Mouse (Mus musculus) kidney, embryonic 16.5 days (tissue): ENCODE measurements around the gene Itgb1bp1. TPM values are rescaled to one million over a fixed set of nuclear protein-coding genes. Genes with fewer than 3 reads are reported as not detected.
A peak's percentile ranks its signal among the peaks of the same experiment; 100 is the strongest.

ENCODE experiments used
- ATAC-seq: fragments of 200-750 bp; cut with Nextera tagmentation; 2 replicates; pipeline ENCODE4 v1.8.0; 2017; ENCODE audit warnings: moderate TSS enrichment; ENCODE audit not compliant: low FRiP score, low TSS enrichment
- H3K27ac ChIP-seq: fragments of 300-500 bp; sonication (generic); 2 replicates; pipeline ENCODE4 v1.5.1; 2014; ENCODE audit warnings: low read length
- H3K27me3 ChIP-seq: fragments of 300-500 bp; sonication (generic); 2 replicates; pipeline ENCODE4 v1.6.1; 2014; ENCODE audit warnings: low read length, control low read depth, mixed read lengths; ENCODE audit not compliant: insufficient read depth
- H3K36me3 ChIP-seq: fragments of 300-500 bp; sonication (generic); 2 replicates; pipeline ENCODE4 v1.6.1; 2014; ENCODE audit warnings: low read length, control low read depth, mixed read lengths; ENCODE audit not compliant: insufficient read depth
- H3K4me1 ChIP-seq: fragments of 300-500 bp; sonication (generic); 2 replicates; pipeline ENCODE4 v1.6.1; 2014; ENCODE audit warnings: low read length, control low read depth, mixed read lengths; ENCODE audit not compliant: insufficient read depth
- H3K4me2 ChIP-seq: fragments of 300-500 bp; sonication (generic); replicated peaks from 2 replicates; pipeline ENCODE4 v1.6.1; 2014; ENCODE audit warnings: low read depth, low read length
- H3K4me3 ChIP-seq: fragments of 300-500 bp; sonication (generic); 2 replicates; pipeline ENCODE4 v1.5.1; 2014; ENCODE audit warnings: mild to moderate bottlenecking, low read length
- H3K9ac ChIP-seq: fragments of 300-500 bp; sonication (generic); replicated peaks from 2 replicates; pipeline ENCODE4 v1.6.1; 2014; ENCODE audit warnings: low read length
- H3K9me3 ChIP-seq: fragments of 300-500 bp; sonication (generic); 2 replicates; pipeline ENCODE4 v1.6.1; 2016; ENCODE audit warnings: low read length, control low read depth
- WGBS: fragments of 180-500 bp; shearing (Covaris S2); extraction: QIAGEN DNeasy Blood & Tissue Kit; methylation state at CpG from one replicate; pipeline ENCODE4 v1.1.7; 2014; 5-methylcytosine and 5-hydroxymethylcytosine counted together
- polyA plus RNA-seq: library from polyadenylated mRNA; unstranded; fragments of >200 nt; fragmentation: Nextera tagmentation; extraction: Ambion mirVana; gene quantifications from 2 replicates; pipeline ENCODE4 v1.2.1, GENCODE M21; 2015

Itgb1bp1 gene
- polyA plus RNA-seq, 1 experiment from 2014 or later = 46.9 TPM

DNA sequence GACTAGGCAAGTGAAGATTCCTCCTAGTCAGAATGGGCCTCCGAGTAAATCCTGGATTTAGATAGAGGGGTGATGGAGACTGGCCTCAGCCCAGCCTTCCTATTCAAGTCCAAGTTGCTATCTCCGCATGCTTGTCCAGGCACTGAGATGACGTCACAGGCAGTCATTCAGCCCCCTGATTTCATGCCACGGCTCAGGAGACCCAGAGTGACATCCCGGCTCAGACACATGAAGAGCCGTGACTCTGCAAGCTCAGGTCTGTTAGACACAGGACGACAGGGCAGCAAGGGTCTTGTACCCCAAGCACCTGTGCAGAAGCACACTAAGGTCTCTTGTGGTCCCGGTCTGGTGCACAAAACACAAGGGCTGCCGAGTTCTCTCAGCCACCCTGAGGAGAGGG, 36.8 kb upstream of the Itgb1bp1 start:
- no peaks in the 10 kb centered on the region for H3K9me3 ChIP-seq
- no peak overlapping the region for H3K4me2 ChIP-seq
- H3K27me3 ChIP-seq = no peaks in the 10 kb centered on the region
- no peak overlapping the region for H3K4me3 ChIP-seq
- no peak overlapping the region for H3K9ac ChIP-seq
- WGBS = 87% methylated on average over 9 of the region's 9 CpGs
- ATAC-seq = no peak
- no peak overlapping the region for H3K27ac ChIP-seq
- peaks cover 62% of the 10 kb centered on the region for H3K36me3 ChIP-seq
- no peaks in the 10 kb centered on the region for H3K4me1 ChIP-seq

GRCm38 (mm10) chr12:21322296-21322695, 36.2 kb upstream of the Itgb1bp1 start:
- Histone ChIP-seq H3K4me2 (no peak overlapping the region), H3K27ac (no peak overlapping the region), H3K9me3 (no peaks in the 10 kb centered on the region), H3K36me3 (peaks cover 58% of the 10 kb centered on the region), H3K4me3 (no peak overlapping the region), H3K4me1 (0 out of 2 replicates have a peak, but pooled peaks cover under 1% of the 10 kb centered on the region), H3K27me3 (no peaks in the 10 kb centered on the region), H3K9ac (no peak overlapping the region)
- 88% methylated on average over 4 of the region's 4 CpGs for WGBS
- ATAC-seq = no peak

GRCm38 (mm10) chr12:21321170-21321569, 35.1 kb upstream of the Itgb1bp1 start:
- Histone ChIP-seq H3K9me3 (no peaks in the 10 kb centered on the region), H3K4me1 (peaks cover 6% of the 10 kb centered on the region; the same call in 1 of the 2 replicates), H3K27ac (no peak overlapping the region), H3K27me3 (no peaks in the 10 kb centered on the region), H3K4me3 (no peak overlapping the region), H3K9ac (no peak overlapping the region), H3K36me3 (peaks cover 48% of the 10 kb centered on the region), H3K4me2 (no peak overlapping the region)
- WGBS = 81% methylated on average over 9 of the region's 9 CpGs
- no peak for ATAC-seq

DNA sequence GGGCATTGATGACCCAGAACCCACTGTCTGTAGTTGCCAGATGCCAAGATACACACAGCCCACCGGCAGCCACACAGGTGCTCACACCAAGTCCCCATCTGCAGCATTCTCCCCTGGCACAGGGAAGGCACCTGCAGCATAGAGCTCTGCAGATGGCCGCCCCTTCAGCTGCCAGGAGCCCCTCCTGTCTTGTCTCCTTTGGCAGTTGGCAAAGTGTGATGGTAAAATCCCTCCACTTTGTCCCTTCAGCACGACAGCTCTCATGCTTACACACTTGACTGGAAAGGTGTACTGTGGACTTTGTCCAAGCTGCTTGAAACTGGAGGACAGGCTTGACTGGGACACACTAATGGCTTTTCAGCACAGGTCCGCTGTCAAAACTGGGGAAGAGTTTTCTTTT, 34.2 kb upstream of the Itgb1bp1 start:
- 85% methylated on average over 4 of the region's 4 CpGs for WGBS
- no peak overlapping the region for H3K4me2 ChIP-seq
- H3K4me1 ChIP-seq = peaks cover 6% of the 10 kb centered on the region; the same call in 1 of the 2 replicates
- no peaks in the 10 kb centered on the region for H3K9me3 ChIP-seq
- no peak overlapping the region for H3K4me3 ChIP-seq
- no peak for ATAC-seq
- H3K27ac ChIP-seq = no peak overlapping the region
- no peak overlapping the region for H3K9ac ChIP-seq
- H3K27me3 ChIP-seq = no peaks in the 10 kb centered on the region
- peaks cover 41% of the 10 kb centered on the region for H3K36me3 ChIP-seq

- ATAC-seq = no peak
- Histone ChIP-seq H3K4me1 (peaks cover 6% of the 10 kb centered on the region; the same call in 1 of the 2 replicates), H3K27me3 (no peaks in the 10 kb centered on the region), H3K9me3 (no peaks in the 10 kb centered on the region), H3K4me3 (no peak overlapping the region), H3K27ac (no peak overlapping the region), H3K9ac (no peak overlapping the region), H3K36me3 (peaks cover 39% of the 10 kb centered on the region), H3K4me2 (no peak overlapping the region)
- WGBS = 68% methylated on average over 12 of the region's 12 CpGs
Measured at GRCm38 (mm10) chr12:21318143-21318895, 32.2 kb upstream of the Itgb1bp1 start.

DNA sequence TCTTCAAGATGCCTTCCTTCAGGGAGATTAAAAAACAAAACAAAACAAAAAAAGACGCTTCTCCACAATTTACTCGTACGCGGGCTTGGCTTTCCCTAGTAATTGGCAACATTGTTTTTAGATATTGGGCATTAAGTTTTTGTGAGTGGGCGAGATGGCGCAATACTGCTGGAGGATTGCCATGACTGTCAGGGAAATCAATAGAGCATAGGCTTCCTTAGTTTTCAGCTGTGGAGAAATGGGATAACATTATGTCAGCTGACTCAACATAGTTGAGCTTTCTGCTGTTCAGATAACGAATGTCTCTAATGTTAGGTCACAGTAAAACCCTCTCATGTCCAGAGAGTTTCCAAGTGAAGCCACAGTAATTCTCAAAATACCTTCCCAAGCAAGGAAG, 30.8 kb upstream of the Itgb1bp1 start:
- WGBS = 29% methylated on average over 7 of the region's 7 CpGs
- H3K9ac ChIP-seq = peak overlapping the region; percentile 84
- peaks cover 32% of the 10 kb centered on the region for H3K36me3 ChIP-seq
- H3K4me3 ChIP-seq = peak overlapping the region; percentile 77
- no peaks in the 10 kb centered on the region for H3K9me3 ChIP-seq
- no peaks in the 10 kb centered on the region for H3K27me3 ChIP-seq
- peaks cover 6% of the 10 kb centered on the region; the same call in 1 of the 2 replicates for H3K4me1 ChIP-seq
- peak overlapping the region; percentile 72 for H3K4me2 ChIP-seq
- ATAC-seq = no peak
- peak overlapping the region; percentile 82 for H3K27ac ChIP-seq

DNA sequence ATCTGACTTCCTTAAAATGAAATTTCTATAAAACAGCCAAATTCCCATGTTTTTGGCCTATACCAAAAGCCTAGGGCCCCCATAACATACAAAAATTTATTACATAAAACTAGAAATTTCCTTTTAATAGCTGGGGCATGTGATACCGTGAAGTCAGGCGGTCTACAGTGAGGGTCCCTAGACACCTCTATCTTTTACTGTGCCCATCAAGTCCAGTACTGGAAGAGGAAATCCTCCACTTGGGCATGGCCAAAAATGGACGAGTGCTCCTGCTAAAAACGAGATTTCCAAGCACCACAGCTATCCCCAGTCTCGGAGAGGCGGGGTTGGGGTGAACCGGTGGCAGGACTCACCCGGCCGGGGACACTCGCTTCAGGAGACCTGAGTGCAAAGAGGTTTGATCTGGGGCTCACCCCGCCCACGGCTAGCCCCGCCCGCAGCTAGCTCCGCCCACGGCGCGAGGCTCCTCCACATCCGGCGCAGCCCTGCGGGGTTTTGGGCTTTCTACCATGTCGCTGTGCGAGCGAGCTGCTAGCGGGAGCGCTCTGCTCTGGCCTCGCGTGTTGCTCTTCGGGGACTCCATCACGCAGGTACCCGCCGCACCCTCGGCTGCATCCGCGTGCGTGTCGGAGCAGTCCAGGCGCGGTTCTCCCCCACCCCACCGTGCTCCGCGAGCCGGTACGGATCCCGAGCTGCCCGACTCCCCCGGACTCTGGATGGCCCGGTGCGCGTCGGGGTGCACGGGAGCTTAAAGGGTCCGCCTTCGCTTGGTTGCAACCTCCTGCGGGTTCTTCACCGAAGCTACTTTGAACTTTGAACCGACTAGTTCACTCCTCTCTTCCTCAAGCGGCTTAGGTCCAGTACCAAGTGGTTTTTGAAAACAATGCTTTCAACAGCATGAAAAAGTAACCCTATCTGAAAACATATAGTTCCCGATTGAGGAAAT, 30.1 kb upstream of the Itgb1bp1 start, which contains the start of gene Iah1:
Gene Iah1, plus strand, starts transcription at position 467 of the 946 bp plus-strand sequence.
- H3K36me3 ChIP-seq = peaks cover 31% of the 10 kb centered on the region

DNA sequence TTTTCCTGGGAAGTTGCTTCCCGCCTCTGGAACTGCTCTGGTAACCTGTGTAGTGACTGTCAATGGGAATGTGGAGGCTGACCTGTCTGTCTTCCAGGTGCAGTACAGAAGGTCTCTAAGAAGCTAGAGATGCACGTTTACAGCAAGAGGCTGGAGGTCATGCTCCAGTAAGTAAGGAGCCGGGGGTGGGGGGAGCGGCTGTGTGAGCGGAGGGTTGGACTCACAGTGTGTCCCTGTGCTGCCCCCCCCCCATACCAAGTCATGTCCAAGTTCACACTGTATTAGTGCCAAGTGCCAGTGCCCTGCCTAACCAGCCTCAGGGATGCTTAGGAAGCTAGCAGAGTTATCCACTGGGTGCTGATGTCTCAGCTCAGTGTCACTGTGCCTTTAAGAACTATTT, 26.1 kb upstream of the Itgb1bp1 start:
- H3K4me1 ChIP-seq = peaks cover 4% of the 10 kb centered on the region; the same call in 1 of the 2 replicates
- WGBS = 79% methylated on average over 5 of the region's 5 CpGs
- no peak overlapping the region for H3K27ac ChIP-seq
- H3K9me3 ChIP-seq = no peaks in the 10 kb centered on the region
- H3K27me3 ChIP-seq = no peaks in the 10 kb centered on the region
- H3K4me2 ChIP-seq = no peak overlapping the region
- H3K9ac ChIP-seq = no peak overlapping the region
- H3K36me3 ChIP-seq = peaks cover 55% of the 10 kb centered on the region
- no peak overlapping the region for H3K4me3 ChIP-seq
- no peak for ATAC-seq

More for the DNA sequence above, 30.1 kb upstream of the Itgb1bp1 start, which contains the start of gene Iah1:
- H3K4me3 ChIP-seq = peak within 1 kb of the TSS; percentile 77
- peak within 1 kb of the TSS; percentile 84 for H3K9ac ChIP-seq
- no peaks in the 10 kb centered on the region for H3K9me3 ChIP-seq
- H3K27ac ChIP-seq = peak within 1 kb of the TSS; percentile 82
- H3K4me2 ChIP-seq = peak within 1 kb of the TSS; percentile 72
- peaks cover 6% of the 10 kb centered on the region; the same call in 1 of the 2 replicates for H3K4me1 ChIP-seq
- ATAC-seq = peak; percentile 95
- WGBS = 2% methylated on average over 59 of the region's 59 CpGs
- no peaks in the 10 kb centered on the region for H3K27me3 ChIP-seq

DNA sequence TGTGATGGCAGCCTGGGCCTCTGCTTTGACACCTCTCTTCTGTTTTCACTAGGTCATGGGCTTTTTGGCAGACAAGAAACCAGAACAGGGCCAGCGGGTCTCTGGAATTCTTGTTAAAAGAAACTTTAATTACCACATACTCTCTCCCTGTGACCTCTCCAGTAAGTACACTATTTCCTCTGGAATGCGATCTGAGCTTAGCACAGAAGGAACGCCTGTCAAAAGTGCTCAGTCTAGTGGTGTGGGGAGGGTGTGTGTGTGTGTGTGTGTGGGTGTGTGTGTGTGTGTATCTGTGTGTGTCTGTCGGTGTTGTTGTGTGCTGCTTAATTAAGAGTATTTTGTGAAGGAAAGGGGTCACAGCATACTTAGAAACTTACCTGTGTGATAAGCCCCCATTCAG, 20.6 kb upstream of the Itgb1bp1 start:
- Histone ChIP-seq H3K4me2 (no peak overlapping the region), H3K27ac (no peak overlapping the region), H3K36me3 (peaks cover 76% of the 10 kb centered on the region), H3K9ac (no peak overlapping the region), H3K4me3 (no peak overlapping the region), H3K4me1 (no peaks in the 10 kb centered on the region), H3K9me3 (no peaks in the 10 kb centered on the region), H3K27me3 (no peaks in the 10 kb centered on the region)
- 63% methylated on average over 4 of the region's 4 CpGs for WGBS
- no peak for ATAC-seq
